ENCODE assay signal across 17 mouse cellular contexts in genomic region chr2:170857507-170857906, GRCm38 (mm10).
"Had no signal": no experiment of that assay in that cellular context is flagged by ENCODE, and none has a peak within 500 bp of the region (broad histone marks: within the 10 kb centered on the region; RNA-seq: fewer than 3 reads in every experiment).

No protein-coding gene starts in this region.

- ATAC-seq: midbrain, embryonic 13.5 days; midbrain, embryonic 15.5 days had no signal

- H3K27ac ChIP-seq: midbrain, embryonic 13.5 days; midbrain, embryonic 15.5 days; neural tube, embryonic 13.5 days; neural tube, embryonic 15.5 days had no signal

- DNase-seq: lung, adult 18-20 months; lung, embryonic 14.5 days; lung, postnatal 10 days; lung, postnatal 4 days; retina, postnatal 1 day; right cerebral cortex, adult 18-20 months; right cerebral cortex, postnatal 25 days; right cerebral cortex, postnatal 4 days; spleen, adult 18-20 months; thymus, adult 18-20 months; thymus, postnatal 14 days; thymus, postnatal 36 days had no signal

- H3K4me3 ChIP-seq: midbrain, embryonic 13.5 days; midbrain, embryonic 15.5 days; myocyte; neural tube, embryonic 13.5 days; neural tube, embryonic 15.5 days had no signal

- H3K27me3 ChIP-seq: midbrain, embryonic 13.5 days; midbrain, embryonic 15.5 days; neural tube, embryonic 13.5 days; neural tube, embryonic 15.5 days had no signal

- H3K36me3 ChIP-seq: midbrain, embryonic 13.5 days; midbrain, embryonic 15.5 days; neural tube, embryonic 15.5 days had no signal

- H3K9me3 ChIP-seq: midbrain, embryonic 13.5 days; midbrain, embryonic 15.5 days; neural tube, embryonic 13.5 days; neural tube, embryonic 15.5 days had no signal

- H3K4me2 ChIP-seq: lung, embryonic 14.5 days; midbrain, embryonic 13.5 days; midbrain, embryonic 15.5 days; neural tube, embryonic 13.5 days; neural tube, embryonic 15.5 days had no signal

- H3K4me1 ChIP-seq: midbrain, embryonic 15.5 days had no signal

- H3K9ac ChIP-seq: lung, embryonic 14.5 days; midbrain, embryonic 13.5 days; midbrain, embryonic 15.5 days; neural tube, embryonic 13.5 days; neural tube, embryonic 15.5 days had no signal
